Mouse (Mus musculus) embryo, embryonic 10 days (tissue): ENCODE data around the gene Olfr1260.

Source experiments
- DNase-seq: peaks from one replicate; pipeline ENCODE4 v3.0.0-alpha.2; 2015; ENCODE audit warnings: low spot score

The Olfr1260 gene

DNA sequence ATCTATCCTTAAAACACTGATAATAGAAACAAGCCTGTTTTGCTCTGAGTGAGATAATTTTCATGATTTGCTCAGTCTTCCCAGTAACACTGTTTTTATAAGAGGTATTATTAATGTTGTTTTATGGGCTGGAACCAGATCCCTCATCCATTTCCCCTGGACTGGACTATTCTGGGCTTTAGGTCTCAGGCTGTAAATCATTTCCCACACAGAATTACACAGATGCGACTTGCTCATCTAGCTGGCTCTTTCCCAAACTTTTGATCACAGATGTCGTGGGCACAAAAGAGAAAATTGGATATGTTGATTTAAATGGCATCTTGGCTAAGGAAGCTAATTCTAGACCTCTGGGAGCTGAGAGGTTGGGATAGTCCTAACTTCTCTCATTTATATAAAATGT, at the start of gene Olfr1260:
Olfr1260 (plus strand) TSS at position 157 of the 400 bp plus-strand sequence.
- DNase-seq = no peak

DNA sequence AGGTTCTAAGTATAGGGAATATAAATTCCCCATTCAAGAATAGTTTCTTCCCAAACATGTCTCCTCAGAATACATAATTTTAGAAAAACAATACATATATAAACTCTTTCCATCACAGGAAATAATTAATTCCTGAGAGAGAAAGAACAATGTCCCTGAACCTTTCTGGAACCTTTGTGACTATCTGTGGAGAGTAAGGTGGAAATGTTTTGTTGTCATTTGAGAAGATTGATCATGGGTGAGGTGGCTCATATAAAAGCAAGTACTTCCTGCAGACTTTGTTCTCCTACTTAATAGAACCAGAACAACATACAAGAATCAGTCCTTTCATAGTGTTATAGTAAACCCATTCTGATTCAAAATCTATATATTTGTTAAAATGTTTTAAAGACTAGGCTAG, 47.1 kb upstream of the Olfr1260 start, which contains the start of gene Olfr1258:
Olfr1258 (plus strand) TSS at position 301 of the 400 bp plus-strand sequence.
- DNase-seq = no peak

DNA sequence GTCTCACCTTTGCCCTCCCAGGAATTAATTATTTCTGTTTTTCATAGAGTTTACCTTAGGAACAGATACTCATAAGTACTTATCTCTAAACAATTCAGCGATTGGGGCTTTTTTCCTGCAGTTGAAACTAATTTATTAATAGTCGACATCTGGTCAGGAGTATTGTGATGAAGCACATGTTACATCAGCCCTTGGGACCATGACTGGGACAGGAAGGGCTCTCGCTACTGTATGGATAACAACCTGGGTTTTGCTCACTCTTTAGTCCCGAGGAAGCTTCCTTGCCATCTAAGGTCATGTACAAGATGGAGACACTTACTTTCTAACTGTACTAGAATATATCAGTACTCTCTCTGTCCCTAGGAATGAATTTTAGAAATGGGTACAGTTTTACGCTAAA, 25.6 kb upstream of the Olfr1260 start, which contains the start of gene Olfr1259:
Olfr1259 (minus strand) TSS at position 101 of the 400 bp plus-strand sequence.
- no peak for DNase-seq

DNA sequence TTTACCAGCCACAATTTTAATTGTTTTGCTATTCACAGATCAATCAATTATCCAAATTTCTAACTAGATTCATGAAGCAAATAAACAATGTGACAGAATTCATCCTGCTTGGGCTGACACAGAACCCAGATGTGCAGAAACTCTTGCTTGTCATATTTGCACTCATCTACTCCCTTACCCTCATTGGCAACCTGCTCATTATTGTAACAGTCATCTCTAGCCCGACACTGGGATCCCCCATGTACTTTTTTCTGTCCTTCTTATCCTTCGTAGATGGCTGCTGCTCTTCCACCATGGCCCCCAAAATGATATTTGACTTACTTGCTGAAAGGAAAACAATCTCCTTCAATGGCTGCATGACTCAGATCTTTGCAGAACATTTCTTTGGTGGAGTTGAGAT, 3.6 kb downstream of the Olfr1260 start:
- no peak for DNase-seq

DNA sequence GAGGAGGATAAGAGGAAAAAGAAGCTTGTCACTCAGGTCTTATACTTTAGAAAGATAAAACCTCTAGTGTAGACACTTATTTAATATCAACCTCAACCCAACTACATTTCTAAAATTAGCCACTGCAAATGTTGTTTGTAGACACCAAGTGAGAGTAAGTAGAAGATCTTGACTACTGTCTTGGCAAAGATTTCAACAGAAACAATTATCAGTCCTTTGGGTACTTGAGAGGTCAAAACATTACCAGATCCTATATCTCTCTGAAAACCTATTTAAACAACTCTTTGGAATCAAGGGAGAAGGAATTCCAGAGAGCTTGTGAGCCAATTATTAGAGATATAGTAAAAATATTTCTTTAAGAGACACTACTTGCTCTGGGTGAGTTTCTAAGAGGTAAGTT, 16.8 kb downstream of the Olfr1260 start, which contains the start of gene Olfr1261:
Olfr1261 (plus strand) TSS at position 301 of the 400 bp plus-strand sequence.
- no peak for DNase-seq

DNA sequence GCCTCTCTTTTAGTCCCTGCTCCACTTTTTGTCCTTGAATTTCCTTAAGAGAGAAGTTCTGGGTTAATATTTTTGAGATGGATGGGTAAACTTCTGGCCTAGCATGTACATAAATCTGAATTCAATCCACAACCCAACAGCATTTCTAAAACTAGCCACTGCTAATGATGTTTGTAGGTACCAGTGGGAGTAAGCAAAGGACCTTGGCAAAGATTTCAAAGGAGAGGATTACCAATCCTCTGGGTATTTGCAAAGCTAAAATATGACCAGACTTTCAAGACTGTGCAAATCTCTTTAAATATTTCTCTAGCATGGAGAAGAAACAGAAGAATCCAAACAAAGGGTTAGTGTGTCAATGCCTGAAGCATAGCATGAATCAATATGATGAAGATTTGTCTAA, 25.7 kb downstream of the Olfr1260 start, which contains the start of gene Olfr1262:
Olfr1262 (plus strand) TSS at position 301 of the 400 bp plus-strand sequence.
- DNase-seq = no peak

DNA sequence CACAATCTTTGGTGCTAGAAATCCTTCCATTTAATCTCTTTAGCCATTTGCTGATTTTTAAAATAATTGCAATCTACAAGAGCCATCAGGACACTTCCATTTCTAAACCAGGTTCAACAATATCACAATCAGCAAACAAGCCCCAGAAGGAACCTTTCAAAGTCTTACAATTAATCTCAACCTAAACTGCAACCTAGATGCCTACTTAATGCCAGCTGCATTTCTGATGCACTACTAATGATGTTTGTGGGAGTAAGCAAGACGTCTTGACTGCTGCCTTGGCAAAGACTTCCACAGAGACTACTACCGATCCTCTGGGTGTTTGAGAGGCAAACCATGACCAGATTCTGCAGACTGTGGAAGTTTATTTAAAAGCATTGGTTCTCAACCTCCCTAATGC, 37.7 kb downstream of the Olfr1260 start, which contains the start of gene Olfr1263:
Olfr1263 (plus strand) TSS at position 301 of the 400 bp plus-strand sequence.
- DNase-seq = no peak

DNA sequence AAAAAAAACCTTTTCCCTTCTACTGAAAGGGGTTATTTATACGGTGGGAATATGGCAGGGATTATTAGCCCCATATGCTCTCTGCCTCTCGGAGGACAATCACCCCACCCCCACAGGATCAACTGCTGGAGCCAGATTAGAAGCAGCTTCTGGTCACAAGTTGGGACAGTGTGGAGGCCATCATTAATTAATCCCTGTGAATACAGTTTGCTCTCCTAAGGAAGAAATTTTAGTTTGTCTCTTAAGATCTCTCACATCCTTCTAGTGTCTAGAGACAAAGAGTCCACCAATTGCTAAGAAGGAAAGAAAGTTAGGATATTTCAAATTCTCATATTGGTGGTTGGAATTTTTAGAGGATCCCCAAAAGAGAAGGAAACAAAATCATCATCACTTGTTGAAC, 51.3 kb downstream of the Olfr1260 start, which contains the start of gene Olfr1264:
Olfr1264 (minus strand) TSS at position 101 of the 400 bp plus-strand sequence.
- no peak for DNase-seq
